Mouse (Mus musculus) small intestine, adult 2 months (tissue): ENCODE results near the gene Slc4a8. TPM values are rescaled to one million over a fixed set of nuclear protein-coding genes. Genes with fewer than 3 reads are reported as not detected.
"Not testable (repeated sequence)": the region's sequence is repeated elsewhere in the genome, so short reads cannot be mapped to it uniquely, and the experiment has no call there.

ENCODE experiments used
- H3K27ac ChIP-seq: fragments of 200-500 bp; 2 replicates; pipeline ENCODE4 v1.5.1; 2012; ENCODE audit warnings: low read depth, low read length, control low read depth, inconsistent platforms; ENCODE audit not compliant: insufficient read depth
- H3K27me3 ChIP-seq: fragments of 200-500 bp; 2 replicates; pipeline ENCODE4 v1.6.1; 2012; ENCODE audit warnings: mild to moderate bottlenecking, moderate library complexity, low read length, inconsistent platforms; ENCODE audit not compliant: control insufficient read depth, insufficient read depth
- H3K36me3 ChIP-seq: fragments of 200-500 bp; 2 replicates; pipeline ENCODE4 v1.6.1; 2012; ENCODE audit warnings: mild to moderate bottlenecking, low read length, control low read depth, inconsistent platforms; ENCODE audit not compliant: control insufficient read depth, insufficient read depth
- H3K4me1 ChIP-seq: fragments of 200-500 bp; 2 replicates; pipeline ENCODE4 v1.6.1; 2012; ENCODE audit warnings: low read length, inconsistent platforms, mixed read lengths; ENCODE audit not compliant: control insufficient read depth, insufficient read depth, insufficient read length
- H3K4me3 ChIP-seq: fragments of 200-500 bp; 2 replicates; pipeline ENCODE4 v1.5.1; 2012; ENCODE audit warnings: low read depth, mild to moderate bottlenecking, control low read depth, inconsistent platforms, low read length, moderate library complexity
- CTCF ChIP-seq: fragments of 200-500 bp; IDR thresholded peaks from 2 replicates; pipeline ENCODE4 v1.5.1; 2012; ENCODE audit warnings: low read depth, mild to moderate bottlenecking, control low read depth, inconsistent platforms, low read length, moderate library complexity, mixed read lengths; ENCODE audit not compliant: insufficient replicate concordance, insufficient read length; ENCODE audit errors: extremely low read depth
- POLR2A ChIP-seq: fragments of 200-500 bp; IDR thresholded peaks from 2 replicates; pipeline ENCODE4 v1.6.1; 2012; ENCODE audit warnings: low read depth, mild to moderate bottlenecking, control low read depth, inconsistent platforms, low read length, moderate library complexity
- WGBS: fragments of 180-500 bp; shearing (Covaris S2); methylation state at CpG from one replicate; pipeline ENCODE4 v1.1.7; 2018; 5-methylcytosine and 5-hydroxymethylcytosine counted together
- polyA plus RNA-seq: library from polyadenylated mRNA; depleted of rRNA; stranded (reverse); fragments of >200 nt; gene quantifications from 2 replicates; pipeline ENCODE4 v1.2.3, GENCODE M21; 2012

Gene Slc4a8
- polyA plus RNA-seq, 1 experiment: 0.98 TPM

- Histone ChIP-seq H3K27me3 (peaks cover 8% of the 10 kb centered on the region), H3K27ac (no peak overlapping the region), H3K4me3 (0 out of 2 replicates have a peak overlapping the region, but pooled peaks have one; percentile 0), H3K36me3 (no peaks in the 10 kb centered on the region), H3K4me1 (peaks cover 11% of the 10 kb centered on the region; the same call in 1 of the 2 replicates)
- WGBS: 2% methylated on average over 7 of the region's 7 CpGs
- TF ChIP-seq CTCF: peak; percentile 85; the same call in 1 of the 2 replicates
- TF ChIP-seq POLR2A: no peak
Observed at GRCm38 (mm10) chr15:100757527-100757978, 4.0 kb upstream of the Slc4a8 start.

DNA sequence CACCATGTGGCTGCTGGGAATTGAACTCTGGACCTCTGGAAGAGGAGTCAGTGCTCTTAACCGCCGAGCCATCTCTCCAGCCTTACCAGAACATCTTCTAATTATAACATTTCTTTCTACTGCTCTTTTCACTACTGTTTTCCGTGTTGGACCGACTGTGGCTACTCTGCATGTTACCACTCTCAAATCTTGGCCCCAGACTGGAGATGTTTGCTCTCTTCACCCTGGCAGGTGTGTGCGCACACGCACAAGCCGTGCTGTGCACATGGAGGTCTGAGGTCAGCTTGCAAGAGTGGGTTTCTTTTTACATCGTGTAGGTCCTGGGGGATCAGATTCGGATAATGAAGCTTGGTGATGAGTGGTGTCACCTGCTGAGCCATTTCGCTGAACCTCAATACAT, 2.3 kb upstream of the Slc4a8 start:
- WGBS: 87% methylated on average over 10 of the region's 10 CpGs
- H3K36me3 ChIP-seq: no peaks in the 10 kb centered on the region
- peaks cover 14% of the 10 kb centered on the region for H3K27me3 ChIP-seq
- H3K4me3 ChIP-seq: no peak overlapping the region
- H3K4me1 ChIP-seq: peaks cover 11% of the 10 kb centered on the region; the same call in 1 of the 2 replicates
- TF ChIP-seq CTCF: no peak
- TF ChIP-seq POLR2A: no peak
- H3K27ac ChIP-seq: no peak overlapping the region

DNA sequence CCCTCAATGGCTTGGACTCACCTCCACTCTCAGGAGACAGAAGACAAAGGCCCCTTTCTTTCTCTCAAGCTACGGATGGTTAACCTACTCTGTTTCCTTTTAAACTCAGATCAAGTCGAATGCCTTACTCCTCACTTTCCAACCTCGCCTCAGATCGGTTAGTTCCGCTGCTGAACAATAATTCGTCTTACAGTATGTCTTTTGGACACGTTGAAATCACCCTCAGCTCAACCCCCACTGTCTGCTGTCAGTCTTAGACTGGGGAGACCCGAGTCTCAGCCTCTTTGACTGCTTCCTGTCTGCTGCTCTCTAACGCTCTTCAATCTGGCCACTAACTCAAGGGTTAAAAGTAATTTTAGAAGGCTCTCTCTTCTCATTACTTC, 520 bp upstream of the Slc4a8 start:
- Histone ChIP-seq H3K4me3 (no peak overlapping the region), H3K36me3 (no peaks in the 10 kb centered on the region), H3K27ac (no peak overlapping the region), H3K27me3 (peaks cover 24% of the 10 kb centered on the region), H3K4me1 (peaks cover 9% of the 10 kb centered on the region; the same call in 1 of the 2 replicates)
- 8% methylated on average over 9 of the region's 9 CpGs for WGBS
- no peak for TF ChIP-seq CTCF
- no peak for TF ChIP-seq POLR2A

DNA sequence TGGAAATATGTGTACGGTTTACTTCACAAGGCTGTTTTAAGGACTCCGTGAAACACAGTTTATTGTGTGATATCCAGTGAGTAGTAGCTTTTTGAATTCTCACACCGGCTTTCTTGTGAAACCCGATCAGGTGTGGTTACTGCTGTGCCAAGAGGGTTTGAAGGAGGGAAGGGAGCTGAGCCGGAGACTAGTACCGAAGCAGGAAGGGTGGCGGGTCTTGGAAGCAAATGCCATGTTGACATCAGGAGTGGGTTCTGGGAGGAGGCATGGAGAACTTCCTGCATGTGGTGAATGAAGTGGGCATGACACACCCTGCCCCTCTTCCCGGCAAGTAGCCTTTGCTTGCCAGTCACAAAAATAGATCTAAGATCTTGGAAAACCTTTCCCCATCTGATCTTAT, 1.1 kb downstream of the Slc4a8 start:
- no peak overlapping the region for H3K4me3 ChIP-seq
- TF ChIP-seq CTCF (no peak), POLR2A (no peak)

DNA sequence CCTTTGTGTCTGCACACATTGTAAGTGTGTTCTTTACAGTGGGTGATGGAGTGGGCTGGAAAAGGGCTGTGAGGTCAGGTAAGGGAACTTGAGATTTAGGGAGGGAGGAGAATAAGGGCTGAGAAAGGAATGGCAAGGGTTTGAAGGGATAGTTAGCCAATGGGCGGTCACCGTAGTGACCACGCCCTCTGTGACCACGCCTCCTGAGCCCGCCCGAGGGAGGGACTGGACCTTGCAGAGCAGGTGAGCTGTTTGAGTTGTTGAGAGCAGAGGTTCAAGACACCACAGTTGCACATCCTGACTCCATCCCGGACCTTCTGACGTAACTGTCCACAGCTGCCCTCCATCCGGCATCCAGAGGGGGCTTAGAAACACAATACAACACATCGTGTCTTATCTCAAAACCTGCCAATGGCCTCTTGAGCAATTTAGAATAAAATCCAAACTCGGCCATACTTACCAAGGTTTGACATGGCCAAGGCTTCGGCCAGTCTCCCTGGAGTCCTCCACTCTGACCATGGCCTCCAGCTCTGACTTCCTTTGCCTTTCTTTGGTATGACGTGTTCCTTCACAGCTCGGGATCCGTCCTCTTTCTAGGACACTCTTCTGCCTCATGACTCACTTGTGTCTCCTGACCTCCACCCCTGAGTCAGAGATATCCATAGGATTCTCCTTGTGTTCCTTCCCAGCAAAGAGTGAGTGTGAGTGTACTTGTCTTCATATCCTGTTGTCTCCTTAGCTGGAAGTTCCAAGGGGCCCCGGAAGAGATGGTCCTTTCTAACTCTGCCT, 2.8 kb downstream of the Slc4a8 start:
- 72% methylated on average over 16 of the region's 16 CpGs for WGBS
- TF ChIP-seq CTCF (no peak), POLR2A (no peak)
- Histone ChIP-seq H3K4me1 (peaks cover 6% of the 10 kb centered on the region; the same call in 1 of the 2 replicates), H3K27me3 (peaks cover 38% of the 10 kb centered on the region), H3K27ac (no peak overlapping the region), H3K36me3 (no peaks in the 10 kb centered on the region), H3K4me3 (no peak overlapping the region)

More for the DNA sequence above, 1.1 kb downstream of the Slc4a8 start:
- WGBS: 60% methylated on average over 8 of the region's 8 CpGs
- Histone ChIP-seq H3K36me3 (no peaks in the 10 kb centered on the region), H3K27me3 (peaks cover 38% of the 10 kb centered on the region), H3K4me1 (peaks cover 7% of the 10 kb centered on the region; the same call in 1 of the 2 replicates), H3K27ac (no peak overlapping the region)

DNA sequence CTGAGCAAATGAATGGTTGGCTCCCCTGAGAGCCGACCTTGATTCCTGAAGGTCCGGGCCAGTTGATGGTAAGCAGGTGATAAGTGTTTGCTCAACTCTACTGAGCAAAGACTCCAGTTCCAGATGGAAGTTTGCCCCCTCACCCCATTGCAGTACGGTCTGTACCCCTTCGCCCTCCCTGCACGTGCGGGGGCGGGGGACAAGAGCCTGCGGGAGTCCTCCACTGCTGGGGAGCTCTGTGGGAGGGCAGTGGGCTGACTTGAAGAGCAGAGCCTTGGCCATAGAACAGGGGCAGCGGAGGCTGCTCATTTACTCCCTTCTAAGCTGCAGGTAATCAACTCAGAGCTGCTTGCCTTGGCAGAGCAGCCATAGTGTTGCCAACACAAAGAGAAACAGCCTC, 5.3 kb downstream of the Slc4a8 start:
- WGBS: 72% methylated on average over 9 of the region's 9 CpGs
- H3K4me3 ChIP-seq: no peak overlapping the region
- no peak for TF ChIP-seq CTCF
- TF ChIP-seq POLR2A: no peak
- no peaks in the 10 kb centered on the region for H3K36me3 ChIP-seq
- no peak overlapping the region for H3K27ac ChIP-seq
- peaks cover 36% of the 10 kb centered on the region for H3K27me3 ChIP-seq
- 0 out of 2 replicates have a peak, but pooled peaks cover under 1% of the 10 kb centered on the region for H3K4me1 ChIP-seq

DNA sequence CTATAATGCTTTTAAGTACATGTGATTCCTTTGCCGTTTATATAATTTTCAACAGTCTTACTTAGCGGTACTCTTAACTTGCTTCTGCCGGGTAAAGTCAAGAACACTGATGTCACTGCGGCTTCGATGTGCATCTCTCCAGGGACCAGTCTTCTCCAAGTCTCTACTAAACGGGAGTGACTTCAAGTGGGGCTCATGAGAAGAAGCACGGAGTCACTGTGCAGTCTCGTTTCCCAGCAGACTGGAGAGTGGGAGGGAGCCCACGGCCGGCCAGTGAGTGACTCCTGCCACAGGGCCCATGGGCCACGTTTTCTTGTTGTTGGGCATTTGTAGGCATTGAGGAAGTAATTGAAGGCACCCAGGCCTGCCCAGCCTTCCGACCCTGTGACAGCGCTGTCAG, 6.3 kb downstream of the Slc4a8 start:
- no peaks in the 10 kb centered on the region for H3K4me1 ChIP-seq
- TF ChIP-seq POLR2A: no peak
- TF ChIP-seq CTCF: no peak
- H3K36me3 ChIP-seq: no peaks in the 10 kb centered on the region
- H3K4me3 ChIP-seq: no peak overlapping the region
- H3K27me3 ChIP-seq: peaks cover 31% of the 10 kb centered on the region
- 80% methylated on average over 13 of the region's 13 CpGs for WGBS
- no peak overlapping the region for H3K27ac ChIP-seq

DNA sequence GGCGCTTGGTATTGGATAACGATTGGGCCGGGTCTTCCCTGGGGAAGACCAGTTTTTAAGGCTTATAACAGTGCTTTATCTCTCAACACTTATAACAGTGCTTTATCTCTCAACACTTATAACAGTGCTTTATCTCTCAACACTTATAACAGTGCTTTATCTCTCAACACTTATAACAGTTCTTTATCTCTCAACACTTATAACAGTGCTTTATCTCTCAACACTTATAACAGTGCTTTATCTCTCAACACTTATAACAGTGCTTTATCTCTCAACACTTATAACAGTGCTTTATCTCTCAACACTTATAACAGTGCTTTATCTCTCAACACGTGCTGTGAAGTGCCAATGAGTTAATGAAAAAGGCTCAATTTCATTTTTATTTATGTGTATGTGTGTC, 7.5 kb downstream of the Slc4a8 start:
- not testable (repeated sequence) for H3K4me3 ChIP-seq, H3K4me1 ChIP-seq, H3K27ac ChIP-seq, H3K36me3 ChIP-seq
- H3K27me3 ChIP-seq: peaks cover 31% of the 10 kb centered on the region
- 32% methylated on average over 4 of the region's 4 CpGs for WGBS
